Mouse (Mus musculus) embryonic facial prominence, embryonic 15.5 days (tissue): ENCODE measurements around the gene Pdhb. TPM values are rescaled to one million over a fixed set of nuclear protein-coding genes. Genes with fewer than 3 reads are reported as not detected.
"Not testable (repeated sequence)": the region's sequence is repeated elsewhere in the genome, so short reads cannot be mapped to it uniquely, and the experiment has no call there.

Source experiments
- ATAC-seq: fragments of 200-750 bp; cut with Nextera tagmentation; 2 replicates; pipeline ENCODE4 v1.8.0; 2017; ENCODE audit warnings: low read depth, moderate TSS enrichment; ENCODE audit not compliant: insufficient number of reproducible peaks, low FRiP score, low TSS enrichment
- H3K27ac ChIP-seq: fragments of 300-500 bp; sonication (generic); replicated peaks from 2 replicates; pipeline ENCODE4 v1.5.1; 2015; ENCODE audit warnings: mild to moderate bottlenecking, inconsistent platforms
- H3K27me3 ChIP-seq: fragments of 300-500 bp; sonication (generic); 2 replicates; pipeline ENCODE4 v1.6.1; 2015; ENCODE audit warnings: inconsistent platforms
- H3K36me3 ChIP-seq: fragments of 300-500 bp; sonication (generic); 2 replicates; pipeline ENCODE4 v1.6.1; 2015; ENCODE audit warnings: mild to moderate bottlenecking, inconsistent platforms
- H3K4me1 ChIP-seq: fragments of 300-500 bp; sonication (generic); 2 replicates; pipeline ENCODE4 v1.6.1; 2015; ENCODE audit warnings: inconsistent platforms
- H3K4me2 ChIP-seq: fragments of 300-500 bp; sonication (generic); replicated peaks from 2 replicates; pipeline ENCODE4 v1.6.1; 2015; ENCODE audit warnings: mild to moderate bottlenecking, inconsistent platforms
- H3K4me3 ChIP-seq: fragments of 300-500 bp; sonication (generic); replicated peaks from 2 replicates; pipeline ENCODE4 v1.5.1; 2015; ENCODE audit warnings: mild to moderate bottlenecking, inconsistent platforms
- H3K9ac ChIP-seq: fragments of 300-500 bp; sonication (generic); 2 replicates; pipeline ENCODE4 v1.6.1; 2015; ENCODE audit warnings: inconsistent platforms
- H3K9me3 ChIP-seq: fragments of 300-500 bp; sonication (generic); replicated peaks from 2 replicates; pipeline ENCODE4 v1.6.1; 2016; ENCODE audit warnings: inconsistent platforms
- WGBS: fragments of 180-500 bp; shearing (Covaris S2); methylation state at CpG from one replicate; pipeline ENCODE4 v1.1.7; 2015; 5-methylcytosine and 5-hydroxymethylcytosine counted together
- polyA plus RNA-seq: library from polyadenylated mRNA; unstranded; fragments of >200 nt; fragmentation: Nextera tagmentation; extraction: Ambion mirVana; gene quantifications from 2 replicates; pipeline ENCODE4 v1.2.1, GENCODE M21; 2015

The Pdhb gene
- polyA plus RNA-seq, 1 experiment from 2014 or later, result 184 TPM

- Histone ChIP-seq H3K27me3 (no peaks in the 10 kb centered on the region), H3K36me3 (no peaks in the 10 kb centered on the region), H3K4me3 (no peak overlapping the region), H3K4me1 (no peaks in the 10 kb centered on the region), H3K27ac (no peak overlapping the region), H3K9ac (no peak overlapping the region), H3K4me2 (no peak overlapping the region), H3K9me3 (no peaks in the 10 kb centered on the region)
- 84% methylated on average over 6 of the region's 6 CpGs for WGBS
- no peak for ATAC-seq
Observed at GRCm38 (mm10) chr14:8186278-8187045, 13.6 kb upstream of the Pdhb start.

GRCm38 (mm10) chr14:8183330-8183729 lies 10.5 kb upstream of the Pdhb start:
- 62% methylated on average over 3 of the region's 3 CpGs for WGBS
- Histone ChIP-seq H3K4me2 (no peak overlapping the region), H3K4me1 (no peaks in the 10 kb centered on the region), H3K4me3 (no peak overlapping the region), H3K9me3 (no peaks in the 10 kb centered on the region), H3K27ac (no peak overlapping the region), H3K27me3 (no peaks in the 10 kb centered on the region), H3K9ac (no peak overlapping the region), H3K36me3 (no peaks in the 10 kb centered on the region)
- ATAC-seq, result no peak

GRCm38 (mm10) chr14:8180371-8181035 lies 7.7 kb upstream of the Pdhb start:
- H3K27me3 ChIP-seq, result no peaks in the 10 kb centered on the region
- H3K9me3 ChIP-seq, result no peaks in the 10 kb centered on the region
- no peaks in the 10 kb centered on the region for H3K36me3 ChIP-seq
- no peak overlapping the region for H3K27ac ChIP-seq
- ATAC-seq, result no peak
- H3K4me1 ChIP-seq, result no peaks in the 10 kb centered on the region
- no peak overlapping the region for H3K9ac ChIP-seq
- WGBS, result 71% methylated on average over 4 of the region's 4 CpGs
- no peak overlapping the region for H3K4me2 ChIP-seq
- H3K4me3 ChIP-seq, result no peak overlapping the region

- no peaks in the 10 kb centered on the region for H3K36me3 ChIP-seq
- no peak overlapping the region for H3K27ac ChIP-seq
- no peak overlapping the region for H3K9ac ChIP-seq
- ATAC-seq, result no peak
- H3K9me3 ChIP-seq, result no peaks in the 10 kb centered on the region
- H3K4me2 ChIP-seq, result no peak overlapping the region
- H3K4me1 ChIP-seq, result peaks cover 7% of the 10 kb centered on the region
- H3K27me3 ChIP-seq, result no peaks in the 10 kb centered on the region
- no peak overlapping the region for H3K4me3 ChIP-seq
- WGBS, result 49% methylated on average over 5 of the region's 5 CpGs
Observed at GRCm38 (mm10) chr14:8176251-8176650, 3.4 kb upstream of the Pdhb start.

DNA sequence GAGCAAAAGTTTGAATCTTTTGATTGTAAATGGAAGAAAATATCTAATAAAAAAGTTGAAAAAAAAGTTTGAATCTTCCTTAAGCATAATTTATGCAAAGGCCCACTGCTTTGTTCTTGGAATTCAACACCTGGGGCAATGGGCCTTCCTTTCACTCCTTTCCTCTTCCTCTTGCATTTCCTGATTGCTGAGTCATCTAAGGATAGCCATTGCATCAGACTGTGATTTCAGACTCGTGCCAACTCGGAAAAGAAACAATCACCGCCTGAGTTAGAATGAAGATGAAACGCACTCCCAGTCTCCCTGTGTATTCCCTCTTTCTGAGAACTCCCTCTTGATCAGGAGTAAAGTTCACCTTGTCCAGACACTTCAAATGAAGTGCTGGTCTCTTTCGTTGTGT lies 1.8 kb upstream of the Pdhb start:
- H3K4me2 ChIP-seq, result no peak overlapping the region
- H3K27ac ChIP-seq, result no peak overlapping the region
- WGBS, result 81% methylated on average over 5 of the region's 5 CpGs
- H3K9me3 ChIP-seq, result no peaks in the 10 kb centered on the region
- no peaks in the 10 kb centered on the region for H3K27me3 ChIP-seq
- peaks cover 4% of the 10 kb centered on the region; the same call in 1 of the 2 replicates for H3K36me3 ChIP-seq
- H3K4me1 ChIP-seq, result peaks cover 7% of the 10 kb centered on the region
- no peak overlapping the region for H3K9ac ChIP-seq
- no peak overlapping the region for H3K4me3 ChIP-seq
- no peak for ATAC-seq

DNA sequence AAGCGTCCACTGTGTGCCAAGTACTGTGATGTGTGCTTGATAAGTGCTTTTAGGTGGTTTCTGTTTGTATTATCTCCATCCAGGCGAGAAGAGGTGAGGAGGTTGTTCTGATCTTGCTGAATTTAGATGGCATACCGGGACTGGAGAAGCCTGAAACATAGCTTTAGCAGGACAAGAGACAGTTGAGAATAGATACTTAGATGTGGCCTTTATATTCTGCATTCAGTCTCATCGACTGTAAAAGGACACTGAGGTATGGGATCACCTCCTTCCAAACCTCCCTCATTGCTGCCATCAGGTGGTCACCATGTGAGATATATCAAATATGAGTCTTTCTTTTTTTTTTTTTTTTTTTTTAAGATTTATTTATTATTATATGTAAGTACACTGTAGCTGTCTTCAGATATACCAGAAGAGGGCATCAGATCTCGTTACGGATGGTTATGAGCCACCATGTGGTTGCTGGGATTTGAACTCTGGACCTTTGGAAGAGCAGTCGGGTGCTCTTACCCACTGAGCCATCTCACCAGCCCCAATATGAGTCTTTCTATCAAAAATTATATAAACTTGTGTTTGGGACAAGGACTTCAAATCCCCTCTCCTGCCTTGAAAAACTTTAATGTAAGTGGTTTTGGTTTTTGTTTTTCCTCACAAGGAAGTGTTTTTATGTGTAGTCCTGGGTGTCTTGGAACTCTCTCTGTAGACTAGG lies 871 bp upstream of the Pdhb start:
- ATAC-seq, result not testable (repeated sequence)
- peak overlapping the region; percentile 77 for H3K27ac ChIP-seq
- peak overlapping the region; percentile 33; the same call in 1 of the 2 replicates for H3K9ac ChIP-seq

DNA sequence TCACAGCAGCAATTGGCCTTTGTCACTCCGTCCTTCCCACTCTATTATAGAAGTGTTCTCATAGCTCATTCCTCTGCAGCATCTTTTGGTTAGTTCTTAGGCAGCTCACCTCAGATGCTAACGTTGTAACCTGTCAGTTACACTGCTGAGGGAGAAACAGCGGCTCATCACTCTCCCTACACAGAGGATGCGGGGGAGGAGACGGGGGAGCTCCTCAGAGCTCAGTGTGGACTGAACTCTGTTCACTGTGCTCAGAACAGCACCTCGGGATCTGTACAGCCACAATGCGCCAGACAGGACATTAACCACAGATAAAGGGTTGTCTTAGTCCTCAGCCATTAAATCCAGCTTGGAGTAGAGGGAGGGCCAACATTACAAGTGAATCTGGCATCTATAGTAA lies 8.4 kb downstream of the Pdhb start:
- Histone ChIP-seq H3K27ac (no peak overlapping the region), H3K4me3 (no peak overlapping the region), H3K9ac (no peak overlapping the region), H3K27me3 (no peaks in the 10 kb centered on the region), H3K36me3 (peaks cover 77% of the 10 kb centered on the region), H3K4me1 (no peaks in the 10 kb centered on the region), H3K9me3 (no peaks in the 10 kb centered on the region), H3K4me2 (no peak overlapping the region)
- ATAC-seq, result no peak
- WGBS, result 86% methylated on average over 7 of the region's 7 CpGs

More for the DNA sequence above, 871 bp upstream of the Pdhb start:
- Histone ChIP-seq H3K4me3 (peak overlapping the region; percentile 87), H3K4me2 (peak overlapping the region; percentile 87), H3K36me3 (peaks cover 13% of the 10 kb centered on the region)
- 24% methylated on average over 6 of the region's 7 CpGs for WGBS
- not testable (repeated sequence) for H3K9me3 ChIP-seq, H3K4me1 ChIP-seq, H3K27me3 ChIP-seq

DNA sequence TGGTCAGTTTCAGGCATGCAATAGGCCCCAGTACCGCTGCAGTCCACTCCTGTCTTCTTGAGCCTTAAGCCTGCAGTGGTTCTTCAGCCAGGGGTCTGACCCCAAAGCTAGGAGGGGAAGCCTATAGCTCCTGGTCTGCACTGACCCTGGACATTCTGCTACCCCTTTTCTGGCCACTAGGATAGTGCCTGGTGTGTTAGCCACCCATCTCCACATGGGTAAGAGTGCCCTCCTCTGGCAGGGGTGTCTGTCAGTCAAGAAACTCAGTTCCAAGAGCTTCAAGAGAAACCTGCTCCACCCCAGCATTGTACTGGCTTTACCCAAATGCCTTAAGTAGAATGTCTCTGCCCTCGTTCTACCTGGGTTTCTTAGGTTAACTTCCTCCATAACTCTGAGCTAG lies 11.0 kb downstream of the Pdhb start:
- Histone ChIP-seq H3K9me3 (no peaks in the 10 kb centered on the region), H3K4me1 (no peaks in the 10 kb centered on the region), H3K4me3 (no peak overlapping the region), H3K4me2 (no peak overlapping the region), H3K27me3 (no peaks in the 10 kb centered on the region), H3K9ac (no peak overlapping the region), H3K36me3 (peaks cover 52% of the 10 kb centered on the region), H3K27ac (no peak overlapping the region)
- 87% methylated on average over 2 of the region's 2 CpGs for WGBS
- no peak for ATAC-seq

GRCm38 (mm10) chr14:8159141-8159540 lies 13.7 kb downstream of the Pdhb start:
- no peak overlapping the region for H3K9ac ChIP-seq
- no peaks in the 10 kb centered on the region for H3K27me3 ChIP-seq
- H3K4me1 ChIP-seq, result no peaks in the 10 kb centered on the region
- no peak overlapping the region for H3K27ac ChIP-seq
- WGBS, result 87% methylated on average over 3 of the region's 3 CpGs
- no peak overlapping the region for H3K4me3 ChIP-seq
- peaks cover 35% of the 10 kb centered on the region for H3K36me3 ChIP-seq
- H3K9me3 ChIP-seq, result no peaks in the 10 kb centered on the region
- no peak overlapping the region for H3K4me2 ChIP-seq
- ATAC-seq, result no peak

DNA sequence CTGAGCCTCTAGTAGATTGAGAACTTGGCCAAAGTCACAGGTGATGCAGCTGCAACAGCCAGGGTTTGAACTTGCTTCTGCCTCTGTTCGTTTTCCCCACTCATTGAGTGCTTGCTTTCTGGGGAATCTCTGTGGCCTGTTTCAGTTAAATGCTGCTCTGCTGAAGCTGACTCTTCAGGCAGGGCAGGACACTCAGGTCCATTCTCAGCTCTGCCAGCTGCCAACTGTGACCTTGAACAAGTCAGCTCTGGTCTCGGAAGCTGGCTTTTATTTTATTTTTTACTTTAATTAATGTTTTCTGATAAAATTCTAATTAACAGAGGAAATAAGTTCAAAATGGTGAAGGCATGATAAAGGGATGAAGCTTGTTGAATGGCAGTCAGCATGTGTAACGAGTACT lies 14.1 kb downstream of the Pdhb start:
- Histone ChIP-seq H3K9ac (no peak overlapping the region), H3K4me2 (no peak overlapping the region), H3K27me3 (no peaks in the 10 kb centered on the region), H3K27ac (no peak overlapping the region), H3K4me3 (no peak overlapping the region), H3K36me3 (peaks cover 32% of the 10 kb centered on the region), H3K9me3 (no peaks in the 10 kb centered on the region), H3K4me1 (no peaks in the 10 kb centered on the region)
- WGBS, result 85% methylated on average over 3 of the region's 3 CpGs
- no peak for ATAC-seq

DNA sequence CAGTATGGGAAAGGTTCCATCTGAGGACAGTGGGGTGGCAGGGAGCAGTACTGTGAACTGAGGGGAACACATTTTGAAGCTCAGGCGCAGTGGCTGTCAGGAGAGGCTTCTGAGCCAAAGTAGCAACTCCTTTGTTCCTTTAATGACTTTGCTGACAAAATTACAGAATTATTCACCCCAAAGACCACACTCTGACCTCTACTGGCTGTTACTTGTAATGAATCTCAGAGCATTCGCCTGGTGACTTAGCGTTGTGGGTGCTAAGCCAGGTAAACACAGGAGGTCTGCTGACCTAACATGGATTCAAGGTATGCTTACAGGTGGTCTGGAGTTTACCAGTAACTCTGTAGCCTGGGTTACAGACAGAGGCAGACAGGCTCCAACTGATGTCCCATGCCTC lies 15.9 kb downstream of the Pdhb start:
- 37% methylated on average over 3 of the region's 3 CpGs for WGBS

More for the DNA sequence above, 15.9 kb downstream of the Pdhb start:
- H3K27ac ChIP-seq, result no peak overlapping the region
- no peaks in the 10 kb centered on the region for H3K9me3 ChIP-seq
- H3K9ac ChIP-seq, result no peak overlapping the region
- peaks cover 28% of the 10 kb centered on the region for H3K36me3 ChIP-seq
- ATAC-seq, result no peak
- no peak overlapping the region for H3K4me2 ChIP-seq
- no peaks in the 10 kb centered on the region for H3K27me3 ChIP-seq
- no peak overlapping the region for H3K4me3 ChIP-seq
- H3K4me1 ChIP-seq, result no peaks in the 10 kb centered on the region
